Mouse (Mus musculus): ENCODE data around the gene Pglyrp3.
A peak's percentile ranks its signal among the peaks of the same experiment; 100 is the strongest.

GRCm38 (mm10) chr3:92011001-92011400 is 3.4 kb upstream of the Pglyrp3 start:
- no peak for TF ChIP-seq CTCF (conservative IDR thresholded peaks at IDR 0.05; ENCODE audit: low read length)
- TF ChIP-seq NANOG (IDR thresholded peaks at IDR 0.05; ENCODE audit: borderline replicate concordance, low read length), result peak; percentile 49
- no peak for TF ChIP-seq POU5F1 (IDR thresholded peaks at IDR 0.05; ENCODE audit: borderline replicate concordance, low read length)
